Mouse (Mus musculus) kidney, postnatal 14 days (tissue): ENCODE measurements around the gene Nlrx1.
"Not testable (repeated sequence)": the region's sequence is repeated elsewhere in the genome, so short reads cannot be mapped to it uniquely, and the experiment has no call there.

Source experiments
- DNase-seq: peaks from one replicate; pipeline ENCODE4 v3.0.0; 2022; ENCODE audit warnings: mixed read lengths

Gene Nlrx1

GRCm38 (mm10) chr9:44268432-44268831 lies at the start of gene Nlrx1:
TSS of gene Nlrx1 (minus strand) at chr9:44268599.
- DNase-seq: no peak

- DNase-seq: no peak
Observed at GRCm38 (mm10) chr9:44317452-44317851, 49.1 kb upstream of the Nlrx1 start.

GRCm38 (mm10) chr9:44314910-44315309 lies 46.5 kb upstream of the Nlrx1 start:
- no peak for DNase-seq

- DNase-seq: no peak
Observed at GRCm38 (mm10) chr9:44314257-44314547, 45.8 kb upstream of the Nlrx1 start.

- DNase-seq: no peak
Observed at GRCm38 (mm10) chr9:44313476-44314256, 45.3 kb upstream of the Nlrx1 start.

- peak; percentile 71 for DNase-seq
Observed at GRCm38 (mm10) chr9:44311136-44312134, 43.0 kb upstream of the Nlrx1 start.

GRCm38 (mm10) chr9:44310750-44311135 lies 42.3 kb upstream of the Nlrx1 start:
- DNase-seq: no peak

- no peak for DNase-seq
Observed at GRCm38 (mm10) chr9:44309756-44310155, 41.4 kb upstream of the Nlrx1 start.

- DNase-seq: no peak
Observed at GRCm38 (mm10) chr9:44307248-44307647, 38.8 kb upstream of the Nlrx1 start.

GRCm38 (mm10) chr9:44306532-44306931 lies 38.1 kb upstream of the Nlrx1 start:
- DNase-seq: no peak

GRCm38 (mm10) chr9:44305466-44306079 lies 37.2 kb upstream of the Nlrx1 start, which contains the start of gene Hinfp:
TSS of gene Hinfp (minus strand) at chr9:44305671.
- peak; percentile 99 for DNase-seq

GRCm38 (mm10) chr9:44300001-44300400 lies 31.6 kb upstream of the Nlrx1 start:
- DNase-seq: not testable (repeated sequence)

GRCm38 (mm10) chr9:44292490-44292889 lies 24.1 kb upstream of the Nlrx1 start:
- peak; percentile 71 for DNase-seq

- DNase-seq: no peak
Observed at GRCm38 (mm10) chr9:44288959-44289291, 20.5 kb upstream of the Nlrx1 start.

- peak; percentile 28 for DNase-seq
Observed at GRCm38 (mm10) chr9:44288076-44288958, 19.9 kb upstream of the Nlrx1 start, which contains the start of gene Abcg4. TSS of gene Abcg4 (minus strand) at chr9:44288615.

- no peak for DNase-seq
Observed at GRCm38 (mm10) chr9:44287401-44288075, 19.1 kb upstream of the Nlrx1 start.

GRCm38 (mm10) chr9:44287003-44287400 lies 18.6 kb upstream of the Nlrx1 start:
- DNase-seq: no peak

GRCm38 (mm10) chr9:44286256-44286850 lies 18.0 kb upstream of the Nlrx1 start:
- DNase-seq: no peak

- no peak for DNase-seq
Observed at GRCm38 (mm10) chr9:44283183-44283582, 14.8 kb upstream of the Nlrx1 start.

GRCm38 (mm10) chr9:44269973-44270372 lies 1.6 kb upstream of the Nlrx1 start:
- DNase-seq: no peak

- peak; percentile 39 for DNase-seq
Observed at GRCm38 (mm10) chr9:44269077-44269476, 678 bp upstream of the Nlrx1 start.
